Mouse (Mus musculus) adrenal gland, adult 18-20 months (tissue): ENCODE measurements around the gene Psmb3. TPM values are rescaled to one million over a fixed set of nuclear protein-coding genes. Genes with fewer than 3 reads are reported as not detected.

ENCODE experiments used
- DNase-seq, 2 experiments: peaks; one replicate each; pipeline ENCODE4 v3.0.0; 2021 to 2022; ENCODE audit warnings: low spot score in 2 of 2
- total RNA-seq, 2 experiments: library from RNA; stranded (reverse); gene quantifications; 1 replicate in 1 of 2; 2 replicates in 1 of 2; pipeline ENCODE4 v1.2.3; 2021

Psmb3 gene
- total RNA-seq, 2 experiments from 2014 or later = 221 to 238 TPM

- DNase-seq = no peak
Measured at GRCm38 (mm10) chr11:97666221-97666620, 37.0 kb upstream of the Psmb3 start.

- no peak for DNase-seq
Measured at GRCm38 (mm10) chr11:97666794-97667193, 36.4 kb upstream of the Psmb3 start.

GRCm38 (mm10) chr11:97668160-97668559 lies 35.0 kb upstream of the Psmb3 start:
- DNase-seq = no peak

GRCm38 (mm10) chr11:97669268-97669667 lies 33.9 kb upstream of the Psmb3 start:
- no peak for DNase-seq

GRCm38 (mm10) chr11:97669829-97670228 lies 33.4 kb upstream of the Psmb3 start:
- DNase-seq = no peak

- DNase-seq = no peak
Measured at GRCm38 (mm10) chr11:97670234-97671176, 32.7 kb upstream of the Psmb3 start.

- no peak for DNase-seq
Measured at GRCm38 (mm10) chr11:97671177-97671527, 32.0 kb upstream of the Psmb3 start.

- DNase-seq = no peak
Measured at GRCm38 (mm10) chr11:97673148-97673547, 30.1 kb upstream of the Psmb3 start.

- no peak for DNase-seq
Measured at GRCm38 (mm10) chr11:97676050-97676754, 27.0 kb upstream of the Psmb3 start.

- DNase-seq = no peak
Measured at GRCm38 (mm10) chr11:97677381-97677780, 25.8 kb upstream of the Psmb3 start.

GRCm38 (mm10) chr11:97677842-97678241 lies 25.4 kb upstream of the Psmb3 start:
- no peak for DNase-seq

- DNase-seq = no peak
Measured at GRCm38 (mm10) chr11:97678301-97678700, 24.9 kb upstream of the Psmb3 start.

GRCm38 (mm10) chr11:97680430-97680829 lies 22.8 kb upstream of the Psmb3 start:
- DNase-seq = no peak

GRCm38 (mm10) chr11:97682504-97683055 lies 20.6 kb upstream of the Psmb3 start:
- DNase-seq = no peak

GRCm38 (mm10) chr11:97684063-97684680 lies 19.0 kb upstream of the Psmb3 start:
- DNase-seq = no peak

GRCm38 (mm10) chr11:97684766-97685165 lies 18.4 kb upstream of the Psmb3 start:
- no peak for DNase-seq

GRCm38 (mm10) chr11:97685613-97686321 lies 17.4 kb upstream of the Psmb3 start, which contains the start of gene Cisd3:
Gene Cisd3 (plus strand): TSS chr11:97685826.
- DNase-seq = peak; percentile 93 to 94

GRCm38 (mm10) chr11:97686322-97686908 lies 16.8 kb upstream of the Psmb3 start:
- no peak for DNase-seq

GRCm38 (mm10) chr11:97687061-97687460 lies 16.1 kb upstream of the Psmb3 start:
- no peak for DNase-seq

- DNase-seq = peak in 1 of 2 experiments; percentile 73
Measured at GRCm38 (mm10) chr11:97689861-97690260, 13.3 kb upstream of the Psmb3 start.
